Mouse (Mus musculus) midbrain, embryonic 16.5 days (tissue): Measurements from ENCODE around the gene Gm5788. TPM values are rescaled to one million over a fixed set of nuclear protein-coding genes. Genes with fewer than 3 reads are reported as not detected.
"Not testable (repeated sequence)": the region's sequence is repeated elsewhere in the genome, so short reads cannot be mapped to it uniquely, and the experiment has no call there.

Experiments used
- ATAC-seq: fragments of 200-750 bp; cut with Nextera tagmentation; 2 replicates; pipeline ENCODE4 v1.8.0; 2017; ENCODE audit warnings: moderate TSS enrichment
- H3K27ac ChIP-seq: fragments of 300-500 bp; sonication (generic); 2 replicates; pipeline ENCODE4 v1.5.1; 2014; ENCODE audit warnings: mild to moderate bottlenecking, low read length, mixed read lengths
- H3K27me3 ChIP-seq: fragments of 300-500 bp; sonication (generic); 2 replicates; pipeline ENCODE4 v1.6.1; 2014; ENCODE audit warnings: low read depth, low read length, mixed read lengths; ENCODE audit not compliant: control insufficient read depth, insufficient read depth
- H3K36me3 ChIP-seq: fragments of 300-500 bp; sonication (generic); 2 replicates; pipeline ENCODE4 v1.6.1; 2014; ENCODE audit warnings: mild to moderate bottlenecking, low read length, moderate library complexity, mixed read lengths; ENCODE audit not compliant: control insufficient read depth, insufficient read depth
- H3K4me1 ChIP-seq: fragments of 300-500 bp; sonication (generic); 2 replicates; pipeline ENCODE4 v1.6.1; 2014; ENCODE audit warnings: mild to moderate bottlenecking, low read length, mixed read lengths; ENCODE audit not compliant: control insufficient read depth, insufficient read depth
- H3K4me2 ChIP-seq: fragments of 300-500 bp; sonication (generic); 2 replicates; pipeline ENCODE4 v1.6.1; 2014; ENCODE audit warnings: mild to moderate bottlenecking, low read length, mixed read lengths
- H3K4me3 ChIP-seq: fragments of 300-500 bp; sonication (generic); 2 replicates; pipeline ENCODE4 v1.5.1; 2014; ENCODE audit warnings: low read depth, mild to moderate bottlenecking, low read length, moderate library complexity, mixed read lengths
- H3K9ac ChIP-seq: fragments of 300-500 bp; sonication (generic); 2 replicates; pipeline ENCODE4 v1.6.1; 2014; ENCODE audit warnings: low read depth, low read length, mixed read lengths
- H3K9me3 ChIP-seq: fragments of 300-500 bp; sonication (generic); replicated peaks from 2 replicates; pipeline ENCODE4 v1.6.1; 2014; ENCODE audit warnings: mild to moderate bottlenecking, low read length, mixed read lengths; ENCODE audit not compliant: control insufficient read depth, poor library complexity, severe bottlenecking
- WGBS: fragments of 180-500 bp; shearing (Covaris S2); extraction: QIAGEN DNeasy Blood & Tissue Kit; methylation state at CpG from one replicate; pipeline ENCODE4 v1.1.7; 2014; 5-methylcytosine and 5-hydroxymethylcytosine counted together
- polyA plus RNA-seq: library from polyadenylated mRNA; unstranded; fragments of >200 nt; fragmentation: Nextera tagmentation; extraction: Ambion mirVana; gene quantifications from 2 replicates; pipeline ENCODE4 v1.2.1, GENCODE M21; 2015

Gene Gm5788
- polyA plus RNA-seq, 1 experiment from 2014 or later, result not detected

DNA sequence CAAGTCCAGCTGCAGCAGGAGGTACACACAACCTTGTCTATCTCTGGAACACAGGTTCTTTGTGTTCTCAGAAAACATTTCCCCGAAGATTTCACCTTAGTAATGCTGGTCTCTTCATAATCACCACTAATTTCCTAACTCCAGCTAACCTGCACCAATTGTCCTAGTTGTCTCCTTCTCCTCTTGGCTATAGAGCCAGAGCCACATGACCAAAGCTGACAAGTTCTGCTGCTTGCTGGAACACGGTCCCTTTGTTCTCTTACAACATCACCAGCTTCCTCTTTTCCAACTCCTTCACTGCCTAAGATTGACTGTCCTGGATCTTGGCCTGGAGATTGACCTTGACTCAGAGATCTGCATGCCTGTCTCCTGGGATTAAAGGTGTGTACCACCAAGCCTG, 5.8 kb upstream of the Gm5788 start:
- not testable (repeated sequence) for H3K9ac ChIP-seq, H3K27ac ChIP-seq, H3K4me2 ChIP-seq, H3K4me1 ChIP-seq, H3K36me3 ChIP-seq, H3K4me3 ChIP-seq, H3K9me3 ChIP-seq, ATAC-seq, H3K27me3 ChIP-seq
- 74% methylated on average over 2 of the region's 2 CpGs for WGBS

DNA sequence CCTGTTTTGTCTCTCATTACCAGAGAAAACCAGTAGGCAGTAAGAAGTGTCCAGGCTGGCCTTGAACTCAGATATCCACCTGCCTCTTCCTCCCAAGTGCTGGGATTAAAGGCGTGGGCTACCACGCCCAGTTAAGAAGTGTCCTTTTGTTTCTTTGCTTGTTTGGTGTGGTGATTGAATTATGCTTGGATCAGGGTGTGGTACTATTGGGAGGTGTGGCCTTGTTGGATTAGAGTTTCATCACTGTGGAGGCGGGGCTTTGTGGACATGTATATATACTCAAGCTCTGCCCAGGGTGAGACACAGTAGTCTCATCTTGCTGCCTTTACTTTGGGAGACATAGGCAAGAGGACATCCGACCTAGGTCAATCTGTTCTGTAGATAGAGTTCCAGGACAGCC, 19.5 kb downstream of the Gm5788 start, which contains the start of gene Gm8300:
TSS of gene Gm8300 (plus strand) at position 301 of the 400 bp plus-strand sequence.
- not testable (repeated sequence) for H3K9me3 ChIP-seq, H3K27ac ChIP-seq, H3K4me1 ChIP-seq, H3K27me3 ChIP-seq, ATAC-seq, H3K4me2 ChIP-seq, H3K4me3 ChIP-seq, H3K36me3 ChIP-seq, H3K9ac ChIP-seq
- WGBS, result 90% methylated on average over 4 of the region's 4 CpGs

DNA sequence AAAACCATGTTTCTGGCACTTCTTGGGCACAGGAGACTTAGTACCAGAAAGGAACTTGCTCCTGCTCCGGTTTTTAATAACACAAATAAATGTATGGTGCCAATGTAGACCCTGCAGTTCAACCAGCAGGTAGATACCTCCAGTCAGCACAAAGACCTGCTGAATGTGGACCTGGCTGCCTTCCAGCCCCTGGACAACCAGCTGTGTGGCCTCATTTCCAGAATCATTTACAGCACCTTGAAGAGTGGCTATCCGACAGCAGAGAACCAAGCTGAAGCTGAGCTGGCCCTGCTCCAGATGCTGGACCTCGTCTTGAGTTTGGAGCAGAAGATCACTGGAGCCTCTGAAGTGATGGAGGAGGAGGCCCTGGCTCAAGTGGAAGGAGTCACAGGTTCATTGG, 25.1 kb downstream of the Gm5788 start:
- 87% methylated on average over 3 of the region's 3 CpGs for WGBS

DNA sequence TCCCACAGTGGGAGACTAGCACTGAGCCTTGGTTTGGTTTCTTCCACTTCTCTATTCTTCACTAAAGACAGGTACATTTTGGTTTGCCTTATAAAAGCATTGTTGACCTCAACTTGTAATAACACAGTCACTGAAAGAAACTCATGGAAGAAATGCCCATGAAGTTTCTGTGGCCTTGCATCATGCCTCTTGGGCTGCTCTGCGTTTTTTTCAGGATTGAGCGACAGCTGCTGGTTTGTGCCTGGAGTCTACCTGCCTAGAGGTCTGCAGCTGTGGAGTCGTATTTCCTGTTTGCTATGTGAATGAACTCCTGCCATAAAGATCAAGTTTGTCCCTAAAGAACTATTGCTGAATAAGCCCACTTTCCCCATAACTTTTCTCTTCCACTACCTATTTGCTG, 49.4 kb downstream of the Gm5788 start:
- no peaks in the 10 kb centered on the region for H3K27me3 ChIP-seq
- H3K36me3 ChIP-seq, result no peaks in the 10 kb centered on the region
- H3K4me2 ChIP-seq, result no peak overlapping the region
- no peaks in the 10 kb centered on the region for H3K4me1 ChIP-seq
- H3K9ac ChIP-seq, result no peak overlapping the region
- H3K27ac ChIP-seq, result no peak overlapping the region
- H3K4me3 ChIP-seq, result no peak overlapping the region
- ATAC-seq, result no peak
- 95% methylated on average over 3 of the region's 3 CpGs for whole genome bisulfite sequencing
- H3K9me3 ChIP-seq, result no peaks in the 10 kb centered on the region

More for the DNA sequence above, 25.1 kb downstream of the Gm5788 start:
- not testable (repeated sequence) for ATAC-seq, H3K4me1 ChIP-seq, H3K27me3 ChIP-seq, H3K27ac ChIP-seq, H3K36me3 ChIP-seq, H3K4me2 ChIP-seq, H3K4me3 ChIP-seq, H3K9ac ChIP-seq, H3K9me3 ChIP-seq

Other genes starting within 250 kb of the Gm5788 start
- gene Vipas39, start 228.5 kb upstream of the Gm5788 start, polyA plus RNA-seq, result 56.2 and 58.2 TPM in 2 replicates
- gene Ahsa1, start 228.2 kb upstream of the Gm5788 start, polyA plus RNA-seq, result 208 and 217 TPM in 2 replicates
- gene Ism2, start 195.0 kb upstream of the Gm5788 start, polyA plus RNA-seq, result 2.1 and 2.2 TPM in 2 replicates
- gene Sptlc2, start 106.4 kb upstream of the Gm5788 start, polyA plus RNA-seq, result 72.8 and 75.0 TPM in 2 replicates
- 195 and 209 TPM in 2 replicates for gene Slirp, start 50.8 kb upstream of the Gm5788 start, polyA plus RNA-seq
- 40.7 and 41.8 TPM in 2 replicates for gene Alkbh1, start 50.7 kb upstream of the Gm5788 start, polyA plus RNA-seq
- gene Snw1, start 22.4 kb upstream of the Gm5788 start, polyA plus RNA-seq, result 93.1 and 103 TPM in 2 replicates
- not detected in 2 replicates for gene Gm8300, start 19.6 kb downstream of the Gm5788 start, polyA plus RNA-seq
- gene Oog1, start 108.0 kb downstream of the Gm5788 start, polyA plus RNA-seq, result not detected in 2 replicates
- gene Gm4027, start 124.1 kb downstream of the Gm5788 start, polyA plus RNA-seq, result not detected in 2 replicates
- not detected in 2 replicates for gene Gm16381, start 149.9 kb downstream of the Gm5788 start, polyA plus RNA-seq